Mouse (Mus musculus) layer of hippocampus, postnatal 10 days (tissue): ENCODE results near the gene S100a3. TPM values are rescaled to one million over a fixed set of nuclear protein-coding genes. Genes with fewer than 3 reads are reported as not detected.
A peak's percentile ranks its signal among the peaks of the same experiment; 100 is the strongest.

Source experiments
- DNase-seq, 2 experiments: peaks; one replicate each; pipeline ENCODE4 v3.0.0; 2021; ENCODE audit warnings: low spot score in 2 of 2
- long read RNA-seq: library from polyadenylated mRNA; stranded (forward); transcript quantifications from one replicate; pipeline ENCODE4 v2.0.0, GENCODE M21; 2023
- total RNA-seq, 2 experiments: library from RNA; stranded (reverse); gene quantifications; 2 replicates each; pipeline ENCODE4 v1.2.3; 2021

The S100a3 gene
- 1 to 10 TPM; 2.2 to 2.9 TPM for total RNA-seq
- long read RNA-seq, partial matches to known transcripts = 0 of 1 reads
- long read RNA-seq, other reads (novel, unspliced or antisense) = 1 of 1 reads

DNA sequence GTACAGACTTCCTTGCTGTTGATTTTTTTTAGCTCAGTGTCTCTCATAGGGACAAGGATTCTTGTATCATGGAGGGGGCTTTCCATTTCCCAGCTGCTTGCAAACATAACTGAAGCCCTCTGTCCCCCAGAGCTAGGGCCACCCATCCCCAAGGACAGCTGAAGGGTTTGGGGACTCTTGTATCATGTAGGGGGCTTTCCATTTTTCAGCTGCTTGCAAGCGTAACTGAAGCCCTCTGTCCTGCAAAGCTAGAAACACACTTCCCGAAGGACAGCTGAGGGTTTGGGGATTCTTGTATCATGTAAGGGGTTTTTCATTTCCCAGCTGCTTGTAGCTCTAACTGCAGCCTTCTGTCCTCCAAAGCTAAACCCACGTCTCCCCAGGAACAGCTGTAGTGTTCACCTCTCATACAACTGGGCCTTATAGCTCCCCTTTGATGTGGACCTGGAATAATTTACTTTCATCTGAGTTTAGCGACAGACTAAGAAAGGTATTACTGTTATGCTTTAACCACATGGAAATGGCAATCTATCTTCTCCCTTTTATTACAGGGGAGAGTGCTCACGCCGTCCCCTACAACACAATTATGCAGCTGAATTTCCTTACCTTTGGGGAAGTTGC, at the start of gene S100a3:
Gene S100a3, plus strand, starts transcription at position 571 of the 621 bp plus-strand sequence.
- no peak for DNase-seq

DNA sequence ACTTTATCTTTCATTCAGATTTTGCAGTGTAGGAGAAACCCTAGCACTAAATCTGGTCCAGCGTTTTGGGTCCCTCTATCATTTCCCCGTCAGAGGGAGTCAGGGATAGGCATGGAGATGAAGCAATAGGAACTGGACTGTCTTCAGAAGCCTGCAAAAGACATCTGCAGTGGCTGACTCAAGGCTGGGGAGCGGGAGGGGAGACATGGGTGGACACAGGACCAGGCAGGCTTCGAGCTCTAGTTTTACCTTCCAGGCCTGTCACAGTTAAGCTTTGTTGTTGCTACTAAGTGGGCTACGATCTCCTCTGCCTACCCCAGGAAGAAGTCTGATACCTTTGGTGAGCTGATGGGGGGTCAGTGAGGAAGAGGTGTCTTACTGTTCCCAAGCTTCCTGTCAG, 48.1 kb upstream of the S100a3 start:
- no peak for DNase-seq

DNA sequence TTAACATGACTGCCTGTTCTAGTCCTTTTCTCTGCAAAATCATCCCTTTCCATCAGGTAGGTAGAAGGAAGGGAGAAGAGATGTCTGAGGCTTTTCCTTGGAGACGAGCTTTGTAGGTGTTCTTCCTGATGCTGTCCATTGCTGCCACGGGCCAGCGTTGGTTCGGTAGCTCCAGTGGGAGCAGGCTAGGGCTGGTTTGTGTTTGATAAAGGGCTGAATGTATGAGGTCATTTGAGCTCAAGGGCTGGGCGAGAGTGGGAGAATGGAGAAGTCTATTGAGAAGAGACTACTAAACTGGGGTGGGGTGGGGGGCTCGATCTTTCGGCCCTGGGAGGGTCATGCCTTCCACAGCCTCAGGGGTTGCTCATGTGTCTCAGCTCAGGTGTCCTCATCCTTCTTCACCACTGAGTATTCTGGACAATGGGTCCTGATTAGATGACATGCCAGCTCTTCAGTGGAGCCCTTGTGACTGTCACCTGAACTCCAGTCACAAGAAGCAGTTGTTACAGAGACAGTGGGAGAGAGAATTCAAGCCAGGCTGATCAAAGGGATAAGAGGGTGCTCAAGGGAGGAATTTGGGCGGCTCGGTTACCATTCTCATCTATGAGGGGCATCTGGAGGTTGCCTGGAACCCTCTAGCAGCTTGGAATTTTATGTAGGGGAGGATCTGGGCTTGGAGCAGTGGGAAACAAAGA, 47.3 kb upstream of the S100a3 start:
- DNase-seq = no peak

DNA sequence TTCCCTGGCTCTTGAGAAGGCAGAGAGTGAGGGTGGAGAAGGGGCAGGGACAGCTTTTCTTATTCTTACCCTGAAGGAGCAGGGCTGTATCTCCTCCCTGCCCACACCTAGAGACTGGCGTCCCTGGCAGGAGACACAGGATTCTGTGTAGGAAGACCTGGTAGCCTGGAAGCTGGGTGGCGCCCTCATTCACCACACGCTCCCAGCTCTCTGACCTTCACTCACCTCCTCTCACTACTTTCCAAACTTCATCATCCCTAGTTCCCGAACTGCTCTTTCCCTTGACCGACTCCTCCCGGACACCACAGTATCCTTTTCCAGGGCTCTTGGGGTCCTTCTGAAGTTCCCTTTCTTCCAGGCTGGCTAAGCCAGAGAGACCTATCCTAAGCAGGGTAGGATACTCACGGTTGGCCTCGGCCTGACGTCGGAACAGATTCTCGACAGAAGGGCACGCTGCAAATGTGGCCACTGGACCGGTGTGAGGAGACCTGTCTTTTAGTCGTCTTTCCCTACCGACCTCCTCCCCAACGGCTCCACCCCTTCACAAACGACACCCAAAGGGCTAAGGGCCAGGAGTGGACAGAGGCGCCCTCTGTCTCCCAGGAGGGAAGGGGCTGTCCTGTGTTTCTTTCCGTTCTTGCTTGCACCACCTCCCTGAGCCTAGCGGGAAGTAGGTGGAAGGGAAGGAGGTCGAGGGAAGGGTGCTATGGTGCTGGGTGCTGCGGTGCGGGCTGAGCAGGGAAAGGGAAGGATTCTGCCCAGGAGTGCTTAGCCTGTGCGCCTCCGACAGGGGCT, 46.4 kb upstream of the S100a3 start, which contains the start of the genes S100a1 and S100a13:
Gene S100a1, minus strand, starts transcription at position 597 of the 795 bp plus-strand sequence.
Gene S100a13, plus strand, starts transcription at position 640 of the 795 bp plus-strand sequence.
- DNase-seq = peak; percentile 42 to 70

DNA sequence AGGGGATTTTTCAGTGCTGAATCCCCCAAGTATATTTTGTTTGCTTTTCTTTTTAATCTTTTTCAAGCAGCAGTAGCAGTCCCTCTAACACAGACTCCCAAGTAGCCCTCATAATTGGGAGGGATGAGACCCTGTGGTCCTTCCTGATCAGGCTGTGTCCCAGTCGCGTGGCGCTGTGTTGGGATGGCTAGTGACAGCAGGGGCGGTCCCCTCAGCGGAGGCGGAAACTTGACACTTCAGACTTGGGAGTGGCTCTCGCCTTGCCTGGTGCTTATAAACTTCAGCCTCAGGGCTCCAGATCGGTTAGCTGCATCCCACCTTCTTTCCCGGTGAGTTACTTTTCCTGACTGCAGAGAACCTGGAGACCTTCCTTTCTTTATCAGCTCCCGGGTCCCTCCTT, 45.7 kb upstream of the S100a3 start:
- DNase-seq = peak in 1 of 2 experiments; percentile 45

DNA sequence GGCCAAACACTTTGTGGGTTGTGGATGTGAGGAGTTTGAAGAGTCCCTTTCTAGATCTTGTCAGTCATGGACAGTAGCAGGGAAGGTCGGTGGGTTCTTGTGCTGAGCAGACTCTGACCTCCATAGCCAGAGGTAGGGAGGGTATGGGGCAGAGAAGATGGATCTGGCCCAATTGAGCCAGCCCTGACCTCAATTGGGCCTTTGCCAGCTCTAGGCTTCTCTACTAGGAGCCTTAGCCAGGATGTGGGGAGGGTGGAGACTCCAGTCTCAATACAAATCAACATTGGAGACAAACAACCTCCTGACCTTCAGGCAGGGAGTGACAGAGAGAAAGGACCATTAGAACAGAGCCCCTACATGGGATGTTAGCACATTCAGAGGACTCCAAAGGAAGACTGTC, 45.1 kb upstream of the S100a3 start:
- DNase-seq = no peak

DNA sequence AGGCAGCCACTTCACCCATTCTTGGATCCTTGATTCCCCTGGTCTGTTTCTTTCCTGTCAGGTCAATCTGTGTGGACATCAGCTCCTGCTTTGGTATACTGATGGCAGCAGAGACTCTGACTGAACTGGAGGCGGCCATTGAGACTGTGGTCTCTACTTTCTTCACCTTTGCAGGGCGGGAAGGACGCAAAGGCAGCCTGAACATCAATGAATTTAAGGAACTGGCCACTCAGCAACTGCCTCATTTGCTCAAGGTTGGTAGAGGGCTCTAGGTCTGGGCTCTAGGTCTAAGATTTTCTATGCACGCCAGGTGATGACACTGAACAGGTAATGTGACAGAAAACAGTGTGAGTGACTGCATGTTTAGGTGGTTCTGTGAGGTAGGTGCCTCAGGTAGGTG, 44.6 kb upstream of the S100a3 start:
- DNase-seq = no peak

DNA sequence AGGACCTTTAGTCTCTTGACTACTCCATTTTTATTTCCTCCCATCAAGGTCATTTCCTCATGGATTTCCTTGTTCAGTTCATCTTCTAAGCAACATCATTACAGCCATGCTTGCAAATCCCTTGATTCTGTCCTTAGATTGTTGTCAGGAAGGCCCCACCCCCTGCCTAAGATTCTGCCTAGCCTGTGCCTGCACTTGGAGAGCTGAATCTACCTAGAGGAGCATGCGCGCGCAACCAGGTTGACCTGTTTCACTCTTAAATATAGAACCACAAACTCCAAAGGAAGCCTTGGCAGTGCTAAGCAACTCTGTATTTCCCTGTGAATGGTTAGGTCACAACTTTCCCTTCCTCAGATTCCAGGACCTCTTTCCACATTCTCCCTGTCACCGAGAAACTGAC, 42.7 kb upstream of the S100a3 start:
- DNase-seq = no peak

DNA sequence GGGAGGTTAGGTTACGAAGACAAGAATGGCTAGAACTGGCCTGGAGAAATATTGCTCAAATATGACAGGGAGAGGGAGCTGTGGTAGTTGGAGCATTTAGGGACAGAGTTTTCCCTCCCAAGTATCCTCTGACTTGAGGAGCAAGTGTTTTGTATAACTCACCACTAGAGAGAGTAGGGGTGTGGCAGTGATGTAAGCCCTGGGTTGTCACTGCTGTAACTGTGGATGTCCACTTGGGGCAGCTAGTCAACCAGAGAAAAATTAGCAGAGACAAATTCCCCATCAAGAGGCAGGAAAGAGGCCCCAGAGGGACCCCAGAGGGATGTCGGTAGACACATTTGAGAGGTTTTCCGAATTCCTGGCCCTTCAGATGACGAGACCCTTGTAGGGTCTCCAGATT, 35.0 kb upstream of the S100a3 start:
- DNase-seq = peak; percentile 39 to 61

DNA sequence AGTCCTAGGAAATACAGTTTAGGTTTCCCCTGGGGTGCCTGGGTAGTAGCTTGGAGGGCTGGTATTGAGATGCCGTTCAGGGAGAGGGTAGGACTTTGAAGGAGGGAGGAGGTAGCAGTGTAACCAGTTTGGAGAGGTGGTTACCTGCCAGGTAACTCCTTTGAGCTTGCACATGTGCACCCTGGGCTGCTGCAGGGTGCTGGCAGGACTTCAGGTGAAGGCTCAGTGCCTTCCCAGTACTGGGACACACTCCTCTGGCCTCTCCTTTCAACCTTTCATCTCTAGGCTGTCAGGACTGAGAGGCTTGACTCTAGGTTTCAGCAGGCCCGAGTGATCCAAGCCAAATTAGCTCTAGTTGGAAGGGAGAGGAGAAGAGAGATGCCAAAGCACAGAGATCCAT, 34.3 kb upstream of the S100a3 start:
- no peak for DNase-seq

DNA sequence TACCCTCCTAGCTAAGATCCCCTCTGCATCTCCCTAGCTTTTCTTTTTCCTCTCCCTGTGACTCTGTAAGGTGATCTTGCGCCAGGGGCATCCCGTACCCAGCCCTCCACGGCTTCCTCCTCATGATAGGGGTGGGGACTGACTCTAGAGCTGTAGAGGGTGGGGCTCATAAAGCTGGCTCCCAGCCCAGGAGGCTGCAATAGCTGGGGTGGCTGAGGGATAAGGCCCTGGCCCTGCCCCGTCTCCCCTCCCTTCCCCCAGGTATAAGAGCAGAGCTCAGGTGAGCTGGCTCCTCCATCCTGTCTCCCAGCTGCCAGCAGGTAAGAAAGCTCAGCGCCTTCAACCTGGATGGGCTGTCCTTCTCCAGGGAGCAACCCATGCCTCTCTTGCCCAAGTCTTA, 33.8 kb upstream of the S100a3 start, which contains the start of gene S100a14:
Gene S100a14, plus strand, starts transcription at position 277 of the 400 bp plus-strand sequence.
- no peak for DNase-seq

DNA sequence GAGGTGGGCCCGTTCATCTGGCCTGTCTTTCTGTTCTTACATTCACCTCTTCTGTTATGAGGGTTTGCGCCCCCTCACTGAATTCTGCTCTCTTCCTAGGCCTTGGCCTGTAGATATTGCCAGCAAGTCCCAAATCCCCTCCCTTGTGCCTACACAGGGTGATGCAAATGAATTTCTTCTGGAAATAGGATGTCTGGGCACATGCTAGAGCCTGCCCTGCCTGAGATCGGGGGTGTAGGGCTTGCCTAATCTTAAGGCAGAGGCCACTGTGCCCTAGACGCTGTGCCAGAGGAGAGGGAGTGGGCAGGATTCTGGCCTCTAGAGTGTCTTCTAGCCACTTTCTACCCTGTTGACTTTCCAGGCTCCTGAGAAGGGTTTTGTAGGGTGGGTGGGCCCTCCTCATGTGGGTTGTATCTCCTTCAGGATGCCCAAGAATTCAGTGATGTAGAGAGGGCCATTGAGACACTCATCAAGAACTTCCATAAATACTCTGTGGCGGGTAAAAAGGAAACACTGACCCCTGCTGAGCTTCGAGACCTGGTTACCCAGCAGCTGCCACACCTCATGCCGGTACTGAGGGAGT, 33.0 kb upstream of the S100a3 start:
- DNase-seq = no peak

DNA sequence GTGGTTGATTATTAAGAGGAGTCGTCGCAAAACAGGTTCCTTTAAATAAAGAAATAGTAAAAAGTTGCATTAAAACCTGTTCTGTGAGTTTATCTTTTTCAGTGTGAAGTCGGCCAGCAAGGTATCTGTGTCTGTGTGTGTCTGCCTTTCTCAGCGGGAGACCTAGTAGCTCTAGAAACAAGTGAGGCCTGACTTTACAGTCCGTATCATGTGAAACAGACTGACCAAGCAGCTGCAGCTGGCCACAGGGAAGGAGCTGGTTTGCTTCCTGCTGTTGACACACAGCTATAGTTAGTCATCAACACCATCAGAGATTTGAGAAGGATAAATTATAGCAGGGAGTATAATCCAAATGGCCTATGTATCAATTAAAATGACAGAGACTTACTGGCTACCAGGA, 28.7 kb upstream of the S100a3 start:
- DNase-seq = no peak

DNA sequence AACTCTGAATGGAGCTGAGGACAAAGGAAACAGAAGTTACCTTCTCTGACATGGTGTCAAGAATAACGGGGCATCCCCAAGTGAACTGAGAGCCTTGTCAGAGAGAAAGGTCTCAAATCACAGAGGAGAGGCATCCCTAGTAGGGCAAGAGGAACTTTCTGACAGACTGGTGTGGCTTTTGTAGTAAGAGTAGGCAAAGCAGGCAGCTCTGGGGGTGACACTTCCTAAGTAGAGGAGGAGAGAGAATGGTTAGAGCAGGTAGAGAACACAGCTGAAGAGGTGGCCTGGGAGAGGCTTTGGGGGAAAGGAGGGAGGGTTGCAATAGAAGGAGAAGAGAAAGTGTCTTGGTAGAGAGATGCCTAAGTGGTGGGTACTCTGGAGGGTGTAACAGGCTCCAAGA, 24.9 kb upstream of the S100a3 start:
- DNase-seq = no peak

DNA sequence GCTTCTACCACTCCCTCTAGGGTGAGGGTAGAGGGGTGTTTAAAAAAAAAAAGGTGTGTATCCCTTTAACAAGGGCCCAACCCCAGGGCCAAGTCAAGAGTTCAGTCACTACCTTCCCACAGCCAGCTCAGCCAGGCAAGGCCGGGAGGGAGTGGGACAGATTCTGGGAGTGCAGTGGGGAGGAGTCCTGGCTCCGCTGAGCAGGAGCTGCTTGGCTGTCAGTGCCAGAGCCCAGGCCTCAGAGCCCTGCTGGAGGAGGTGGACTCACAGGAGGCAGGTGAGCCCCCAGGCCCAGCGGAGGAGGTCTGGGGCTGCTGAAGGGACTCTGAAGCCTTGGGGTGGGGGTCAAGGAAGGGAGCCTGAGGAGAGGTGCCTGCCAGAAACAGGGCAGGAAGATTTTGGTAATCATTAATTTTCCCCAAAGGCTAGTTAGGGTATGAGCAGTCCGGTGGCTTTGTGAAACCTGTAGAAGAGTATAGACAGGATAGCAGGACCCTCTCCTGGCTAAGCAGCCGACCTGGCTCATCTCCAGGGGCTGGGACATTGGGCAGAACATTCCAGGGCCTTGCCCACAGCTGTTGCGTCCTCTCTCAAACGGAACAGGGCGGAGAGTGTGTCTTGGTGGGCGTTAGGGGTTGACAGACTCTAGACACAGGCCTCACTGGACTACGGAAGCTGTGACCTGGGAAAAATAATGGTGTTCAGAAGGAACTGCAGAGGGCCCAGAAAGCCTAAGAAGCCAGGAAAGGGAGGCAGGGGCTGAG, 23.1 kb upstream of the S100a3 start, which contains the start of gene S100a16:
Gene S100a16, plus strand, starts transcription at position 114 of the 764 bp plus-strand sequence.
- DNase-seq = peak; percentile 55 to 60

DNA sequence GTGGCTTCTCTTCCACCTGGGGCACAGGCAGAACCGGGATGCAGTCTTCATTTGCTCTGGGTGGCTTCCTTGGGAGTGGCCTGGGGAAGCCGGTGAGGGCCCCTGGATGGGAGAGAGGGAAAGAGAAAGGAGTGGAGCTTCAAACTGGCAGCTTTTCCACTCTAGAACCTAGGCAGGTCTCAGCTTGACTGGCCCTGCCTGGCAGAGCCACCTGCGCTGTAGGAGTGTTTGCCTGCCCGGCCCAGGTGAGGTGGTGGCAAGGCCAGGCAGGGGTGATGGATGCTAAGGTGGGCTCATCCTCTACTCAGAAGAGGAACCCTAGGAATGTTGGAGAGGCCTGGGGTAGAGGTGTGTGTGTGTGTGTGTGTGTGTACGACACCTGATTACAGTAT, 22.5 kb upstream of the S100a3 start:
- no peak for DNase-seq

DNA sequence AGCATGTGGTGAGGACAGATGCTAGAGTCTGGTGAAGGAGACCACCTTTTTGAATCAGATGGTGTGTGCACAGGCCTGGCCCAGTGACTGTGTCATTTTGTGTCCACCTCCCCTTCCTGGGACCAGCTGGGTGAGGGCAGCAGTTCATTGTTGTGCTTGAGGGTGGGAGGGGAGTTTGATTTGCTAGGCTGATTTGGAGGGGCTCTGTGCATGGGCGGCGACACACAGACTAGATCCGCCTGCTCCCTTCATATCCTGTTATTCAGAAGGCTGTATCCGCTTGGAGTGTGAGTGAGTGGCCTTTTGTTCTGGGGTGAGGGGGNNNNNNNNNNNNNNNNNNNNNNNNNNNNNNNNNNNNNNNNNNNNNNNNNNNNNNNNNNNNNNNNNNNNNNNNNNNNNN, 19.5 kb upstream of the S100a3 start:
- peak in 1 of 2 experiments; percentile 41 for DNase-seq

DNA sequence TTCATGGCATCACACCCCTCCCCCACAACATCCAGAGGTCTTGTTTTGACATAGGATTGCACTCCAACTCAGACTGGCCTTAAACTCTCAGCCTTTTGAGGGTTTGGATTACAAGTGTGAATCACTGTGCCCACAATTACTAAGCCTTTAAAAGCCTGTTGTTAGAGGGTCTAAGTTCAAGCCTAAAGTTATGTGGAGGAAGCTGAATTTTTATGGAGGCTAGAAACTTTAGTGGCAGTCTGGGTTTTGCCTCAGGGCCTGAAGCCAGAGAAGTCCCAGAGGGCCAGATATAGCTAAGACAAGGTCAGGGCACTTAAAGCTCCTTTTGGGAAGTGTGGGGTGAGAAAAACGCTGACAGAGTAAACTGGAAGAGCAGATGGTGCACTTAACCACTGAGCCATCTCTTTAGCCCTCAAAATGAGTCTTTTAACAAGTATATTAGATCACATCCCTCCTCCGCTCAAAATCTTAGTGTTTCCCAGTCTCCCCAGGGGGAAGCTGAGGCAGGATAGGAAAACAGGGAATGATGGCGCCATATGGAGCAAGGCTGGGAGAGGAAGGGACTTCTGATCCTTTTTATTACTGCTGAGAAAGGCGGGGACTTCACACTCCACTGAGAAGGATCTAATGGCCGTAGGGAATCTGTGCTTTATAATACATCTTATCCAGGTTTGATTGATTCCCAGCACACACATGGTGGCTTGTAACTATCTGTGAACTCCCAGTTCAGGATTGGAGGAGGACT, 10.5 kb upstream of the S100a3 start:
- no peak for DNase-seq

DNA sequence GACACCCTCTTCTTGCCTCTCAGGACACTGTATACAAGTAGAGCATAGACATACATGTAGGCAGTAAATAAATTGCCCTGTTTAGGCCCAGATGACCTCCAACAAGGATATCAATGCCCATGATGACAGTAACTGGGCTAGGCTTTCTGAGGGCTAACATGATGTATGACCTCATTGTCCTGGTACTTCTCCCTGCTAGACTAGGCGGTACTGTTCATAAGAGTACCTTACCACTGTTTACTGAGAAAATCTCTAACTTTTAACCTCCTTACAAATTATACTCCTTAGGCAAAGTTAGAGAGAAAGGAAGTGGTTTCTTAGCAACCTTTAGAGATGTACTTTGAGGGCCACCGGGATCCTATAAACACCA, 10.0 kb upstream of the S100a3 start:
- no peak for DNase-seq

DNA sequence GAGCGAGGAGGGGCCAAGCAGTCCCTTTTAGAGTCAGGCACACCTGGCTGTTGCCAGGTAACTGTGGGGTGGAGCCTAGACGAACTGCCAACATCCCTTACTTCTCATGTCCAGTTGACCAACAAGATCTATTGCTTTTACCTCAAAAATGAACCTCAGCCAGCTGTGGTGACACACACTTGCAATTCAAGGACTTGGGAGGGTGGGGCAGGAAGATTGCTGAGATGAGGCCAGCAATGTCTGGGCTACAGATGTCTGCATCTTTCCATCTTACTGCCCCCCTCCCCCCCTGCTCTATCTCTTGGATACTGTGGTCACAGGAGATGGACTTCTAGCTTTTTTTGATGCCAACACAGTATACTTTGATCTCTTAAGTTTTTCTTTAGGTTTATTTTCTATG, 8.1 kb upstream of the S100a3 start:
- no peak for DNase-seq
